Mouse (Mus musculus): ENCODE data around the gene Tmpo.
A peak's percentile ranks its signal among the peaks of the same experiment; 100 is the strongest.

The Tmpo gene

GRCm38 (mm10) chr10:91158442-91158841 lies 22.7 kb downstream of the Tmpo start:
- DNase-seq (ENCODE audit: low spot score in 2 of 2), result no peak

GRCm38 (mm10) chr10:91156338-91156737 lies 24.8 kb downstream of the Tmpo start:
- DNase-seq (ENCODE audit: low spot score in 2 of 2), result no peak

- no peak for DNase-seq (ENCODE audit: low spot score in 2 of 2)
Measured at GRCm38 (mm10) chr10:91153894-91154503, 27.1 kb downstream of the Tmpo start.

GRCm38 (mm10) chr10:91145413-91145812 lies 35.7 kb downstream of the Tmpo start:
- no peak for DNase-seq (ENCODE audit: low spot score in 2 of 2)

GRCm38 (mm10) chr10:91143313-91144230 lies 37.5 kb downstream of the Tmpo start:
- no peak for DNase-seq (ENCODE audit: low spot score in 2 of 2)

GRCm38 (mm10) chr10:91142654-91143191 lies 38.4 kb downstream of the Tmpo start:
- no peak for DNase-seq (ENCODE audit: low spot score in 2 of 2)

GRCm38 (mm10) chr10:91141564-91141963 lies 39.6 kb downstream of the Tmpo start:
- DNase-seq (ENCODE audit: low spot score in 2 of 2), result peak in 1 of 2 experiments; percentile 36

GRCm38 (mm10) chr10:91139148-91139766 lies 41.9 kb downstream of the Tmpo start:
- no peak for DNase-seq (ENCODE audit: low spot score in 2 of 2)

GRCm38 (mm10) chr10:91138317-91138716 lies 42.8 kb downstream of the Tmpo start:
- DNase-seq (ENCODE audit: low spot score in 2 of 2), result no peak

- DNase-seq (ENCODE audit: low spot score in 2 of 2), result no peak
Measured at GRCm38 (mm10) chr10:91137400-91137799, 43.7 kb downstream of the Tmpo start.

GRCm38 (mm10) chr10:91135302-91135972 lies 45.7 kb downstream of the Tmpo start:
- DNase-seq (ENCODE audit: low spot score in 2 of 2), result no peak

GRCm38 (mm10) chr10:91131565-91131964 lies 49.5 kb downstream of the Tmpo start:
- DNase-seq (ENCODE audit: low spot score in 2 of 2), result no peak

- DNase-seq (ENCODE audit: low spot score in 2 of 2), result no peak
Measured at GRCm38 (mm10) chr10:91130792-91131191, 50.3 kb downstream of the Tmpo start.

- no peak for DNase-seq (ENCODE audit: low spot score in 2 of 2)
Measured at GRCm38 (mm10) chr10:91128551-91129160, 52.5 kb downstream of the Tmpo start.

GRCm38 (mm10) chr10:91127395-91127794 lies 53.7 kb downstream of the Tmpo start:
- no peak for DNase-seq (ENCODE audit: low spot score in 2 of 2)

GRCm38 (mm10) chr10:91126618-91127355 lies 54.3 kb downstream of the Tmpo start:
- DNase-seq (ENCODE audit: low spot score in 2 of 2), result no peak

GRCm38 (mm10) chr10:91123828-91124822 lies 57.0 kb downstream of the Tmpo start, which contains the start of gene Slc25a3:
Gene Slc25a3 (minus strand): TSS chr10:91124059.
- DNase-seq (ENCODE audit: low spot score in 2 of 2), result peak; percentile 96 to 98

GRCm38 (mm10) chr10:91123281-91123827 lies 57.8 kb downstream of the Tmpo start:
- DNase-seq (ENCODE audit: low spot score in 2 of 2), result peak; percentile 56 to 70

GRCm38 (mm10) chr10:91122646-91123045 lies 58.5 kb downstream of the Tmpo start:
- no peak for DNase-seq (ENCODE audit: low spot score in 2 of 2)
